Mouse (Mus musculus) gastrocnemius, postnatal 10 days (tissue): Measurements from ENCODE around the gene Vmn1r159. TPM values are rescaled to one million over a fixed set of nuclear protein-coding genes. Genes with fewer than 3 reads are reported as not detected.
"Not testable (repeated sequence)": the region's sequence is repeated elsewhere in the genome, so short reads cannot be mapped to it uniquely, and the experiment has no call there.

Experiments used
- DNase-seq: peaks from one replicate; pipeline ENCODE4 v3.0.0; 2021; ENCODE audit warnings: mixed read lengths
- long read RNA-seq, 2 experiments: library from polyadenylated mRNA; stranded (forward); transcript quantifications; one replicate each; pipeline ENCODE4 v2.0.0; 2021
- total RNA-seq, 2 experiments: library from RNA; stranded (reverse); gene quantifications; 2 replicates each; pipeline ENCODE4 v1.2.3; 2021

Gene Vmn1r159
- total RNA-seq: not detected
- long read RNA-seq, experiment 1: 0 reads
- long read RNA-seq, experiment 2: 0 reads

GRCm38 (mm10) chr7:22843505-22843904 is at the start of gene Vmn1r159:
Gene Vmn1r159, minus strand, starts transcription at chr7:22843605.
- not testable (repeated sequence) for DNase-seq

- DNase-seq: not testable (repeated sequence)
These were observed 27.5 kb upstream of the Vmn1r159 start, which contains the start of gene Vmn1r160 for GRCm38 (mm10) chr7:22870924-22871323. Gene Vmn1r160, plus strand, starts transcription at chr7:22871224.

Other genes with a start within 250 kb of the Vmn1r159 start
- not detected for gene Vmn1r155, start 185.6 kb downstream of the Vmn1r159 start, total RNA-seq
- not detected for gene Gm8693, start 151.3 kb downstream of the Vmn1r159 start, total RNA-seq
- not detected for gene Gm4567, start 123.9 kb downstream of the Vmn1r159 start, total RNA-seq
- gene Vmn1r157, start 81.9 kb downstream of the Vmn1r159 start, total RNA-seq: not detected
- gene Vmn1r158, start 52.8 kb downstream of the Vmn1r159 start, total RNA-seq: not detected
- gene Vmn1r160, start 27.6 kb upstream of the Vmn1r159 start, total RNA-seq: not detected
- gene Gm4214, start 141.1 kb upstream of the Vmn1r159 start, total RNA-seq: not detected
- gene Gm4216, start 176.3 kb upstream of the Vmn1r159 start, total RNA-seq: not detected
- gene Vmn1r163, start 211.9 kb upstream of the Vmn1r159 start, total RNA-seq: not detected
- not detected for gene Gm8720, start 223.9 kb upstream of the Vmn1r159 start, total RNA-seq